Mouse (Mus musculus): ENCODE measurements around the gene Rsrc1. TPM values are rescaled to one million over a fixed set of nuclear protein-coding genes. Genes with fewer than 3 reads are reported as not detected.

The Rsrc1 gene
- polyA plus RNA-seq, 2 experiments from 2014 or later = 38.8 to 47.0 TPM

GRCm38 (mm10) chr3:67373872-67374271 is 392.7 kb downstream of the Rsrc1 start, which contains the start of gene Mlf1:
TSS of gene Mlf1 (plus strand) at chr3:67374097.
- peak; percentile 95 for ATAC-seq

- no peak for ATAC-seq
Measured at GRCm38 (mm10) chr3:67374360-67374778, 393.2 kb downstream of the Rsrc1 start.

- no peak for ATAC-seq
Measured at GRCm38 (mm10) chr3:67375063-67375462, 393.9 kb downstream of the Rsrc1 start, which contains the start of gene Gm17402. TSS of gene Gm17402 (minus strand) at chr3:67375163.

- no peak for ATAC-seq
Measured at GRCm38 (mm10) chr3:67378215-67378614, 397.0 kb downstream of the Rsrc1 start.

Other genes with a start within 250 kb of the Rsrc1 start
- gene Shox2, start 381 bp downstream of the Rsrc1 start, polyA plus RNA-seq (2017; shearing (Covaris generic)) = not detected